Mouse (Mus musculus) spleen, postnatal 36 days (tissue): ENCODE measurements around the gene Tsen34.
"Not testable (repeated sequence)": the region's sequence is repeated elsewhere in the genome, so short reads cannot be mapped to it uniquely, and the experiment has no call there.

Experiments
- DNase-seq, 2 experiments: peaks; one replicate each; pipeline ENCODE4 v3.0.0; 2022; ENCODE audit warnings: low spot score in 2 of 2, mixed read lengths in 1 of 2

The Tsen34 gene

GRCm38 (mm10) chr7:3685400-3686187, 7.1 kb upstream of the Tsen34 start:
- no peak for DNase-seq

GRCm38 (mm10) chr7:3691919-3692318, 744 bp upstream of the Tsen34 start:
- no peak for DNase-seq

DNA sequence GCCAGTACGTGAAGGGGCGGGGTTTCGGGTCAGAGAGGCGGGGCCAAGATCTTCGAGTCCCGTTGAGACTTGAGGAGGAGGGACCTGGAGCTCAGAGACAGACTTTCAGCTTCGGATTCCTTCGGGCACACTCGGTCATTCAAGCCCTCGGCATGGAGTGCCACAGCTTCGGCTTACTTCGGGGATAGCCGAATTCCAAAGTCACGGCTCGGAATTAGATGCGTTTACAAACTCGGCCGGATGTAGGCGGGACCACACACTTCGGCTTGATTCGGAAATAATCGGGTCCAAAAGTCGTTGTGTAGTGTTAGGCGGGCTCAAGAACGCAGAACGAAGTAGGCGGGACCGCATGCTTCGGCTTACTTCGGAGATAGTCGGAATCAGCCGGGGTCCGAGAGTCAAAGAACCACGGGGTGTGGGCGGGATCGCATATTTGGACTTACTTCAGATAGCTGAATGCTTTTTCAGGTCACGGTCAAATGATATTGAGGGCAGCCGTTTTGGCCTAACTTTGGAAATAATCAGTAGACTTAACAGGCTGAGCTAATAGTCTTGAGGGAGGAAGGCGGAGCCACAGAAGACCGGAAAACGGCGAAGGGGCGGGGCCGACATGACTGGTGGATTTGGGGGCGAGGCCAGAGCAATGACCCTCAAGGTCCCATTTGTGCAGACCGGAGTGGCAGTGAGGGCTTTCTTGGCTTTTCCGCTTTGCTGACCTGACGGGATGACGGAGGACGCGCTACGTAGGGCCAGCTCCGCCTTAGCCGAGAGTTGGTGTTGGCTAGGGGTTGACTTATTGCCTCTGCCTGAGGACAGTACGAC, 535 bp downstream of the Tsen34 start, which contains the start of gene Mboat7:
Mboat7 (minus strand) TSS at position 537 of the 822 bp plus-strand sequence.
- DNase-seq, result peak; percentile 96 to 98

DNA sequence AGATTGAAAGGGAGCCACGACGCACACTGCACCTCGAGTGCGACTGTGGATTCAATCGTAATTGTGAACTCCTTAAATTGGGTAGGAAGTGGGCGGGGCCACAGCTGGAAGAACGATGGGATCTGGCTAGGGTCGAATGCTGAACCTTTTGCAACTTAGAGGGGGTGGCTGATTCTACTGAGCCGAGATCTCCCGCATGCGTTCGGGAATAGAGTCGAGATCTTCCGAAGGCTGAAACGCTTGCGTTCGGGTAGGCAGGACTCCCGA, 1.1 kb downstream of the Tsen34 start:
- DNase-seq, result no peak

DNA sequence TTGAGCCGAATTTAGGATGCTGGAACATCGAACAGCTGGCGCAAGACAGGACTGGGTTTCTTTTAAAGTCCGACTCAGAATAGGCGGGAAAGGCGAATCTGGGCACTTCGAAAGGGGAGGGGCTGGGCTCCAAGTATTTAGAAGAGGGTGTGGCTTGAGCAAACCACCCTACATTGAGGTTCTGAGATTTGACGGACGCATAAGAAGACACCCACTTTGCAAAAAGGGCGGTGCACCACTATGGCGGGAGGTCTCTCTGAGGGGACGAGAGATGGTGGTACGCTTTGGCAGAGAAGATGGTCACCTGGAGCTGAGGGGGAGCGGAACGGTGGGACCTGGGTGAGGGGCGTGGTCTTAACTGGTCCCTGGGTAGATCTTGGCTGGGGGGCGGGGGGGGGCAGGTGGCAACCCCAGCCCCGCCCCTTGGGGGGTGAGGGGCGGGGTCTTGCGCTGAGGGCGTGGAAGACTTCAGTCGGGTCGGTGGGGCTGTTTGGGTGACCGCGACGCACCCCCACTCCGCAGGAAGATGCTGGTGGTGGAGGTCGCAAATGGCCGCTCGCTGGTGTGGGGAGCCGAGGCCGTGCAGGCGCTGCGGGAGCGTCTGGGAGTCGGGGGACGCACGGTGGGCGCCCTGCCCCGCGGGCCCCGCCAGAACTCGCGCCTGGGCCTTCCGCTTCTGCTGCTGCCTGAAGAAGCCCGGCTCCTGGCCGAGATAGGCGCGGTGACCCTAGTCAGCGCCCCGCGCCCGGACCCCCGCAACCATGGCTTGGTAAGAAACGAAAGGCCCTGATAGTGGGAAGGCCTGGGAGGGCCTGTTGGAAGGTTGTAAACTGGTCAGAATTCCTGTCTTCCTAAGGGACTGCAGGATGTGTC, 1.6 kb downstream of the Tsen34 start:
- DNase-seq, result peak; percentile 73 to 77

DNA sequence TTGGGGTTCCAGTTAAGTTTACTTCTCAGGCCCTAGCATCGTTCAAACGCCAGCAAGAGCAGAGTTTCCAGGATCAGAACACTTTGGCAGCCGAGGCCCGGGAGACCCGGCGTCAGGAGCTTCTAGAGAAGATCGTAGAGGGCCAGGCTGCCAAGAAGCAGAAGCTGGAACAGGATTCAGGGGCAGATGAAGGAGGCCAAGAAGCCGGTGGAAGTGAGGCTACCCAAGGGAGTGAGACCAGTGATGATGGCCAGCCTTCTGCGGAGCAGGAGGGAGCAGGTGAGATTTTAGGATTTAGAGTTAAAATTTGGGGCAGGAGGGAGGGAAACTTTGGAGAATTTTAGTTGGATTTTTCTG, 2.3 kb downstream of the Tsen34 start:
- not testable (repeated sequence) for DNase-seq

DNA sequence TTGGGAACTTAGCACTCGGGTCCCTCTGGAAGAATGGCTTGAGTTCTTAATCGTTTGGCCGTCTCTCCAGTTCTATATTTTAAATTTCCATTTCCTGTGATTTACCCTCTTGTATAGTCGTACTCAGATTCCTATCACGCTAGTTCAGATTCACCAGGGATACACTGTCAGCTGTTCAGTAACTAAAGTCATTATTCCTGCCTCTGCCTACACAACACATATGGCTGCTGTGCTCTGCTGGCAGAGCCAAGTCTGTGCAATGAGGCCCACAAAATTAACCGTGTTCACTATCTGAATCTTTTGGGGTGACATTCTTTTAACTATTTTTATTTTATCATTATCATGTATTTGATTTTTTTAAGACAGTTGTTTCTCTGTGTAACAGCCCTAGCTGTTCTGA, 5.8 kb downstream of the Tsen34 start:
- no peak for DNase-seq

GRCm38 (mm10) chr7:3703148-3703878, 10.7 kb downstream of the Tsen34 start:
- no peak for DNase-seq

DNA sequence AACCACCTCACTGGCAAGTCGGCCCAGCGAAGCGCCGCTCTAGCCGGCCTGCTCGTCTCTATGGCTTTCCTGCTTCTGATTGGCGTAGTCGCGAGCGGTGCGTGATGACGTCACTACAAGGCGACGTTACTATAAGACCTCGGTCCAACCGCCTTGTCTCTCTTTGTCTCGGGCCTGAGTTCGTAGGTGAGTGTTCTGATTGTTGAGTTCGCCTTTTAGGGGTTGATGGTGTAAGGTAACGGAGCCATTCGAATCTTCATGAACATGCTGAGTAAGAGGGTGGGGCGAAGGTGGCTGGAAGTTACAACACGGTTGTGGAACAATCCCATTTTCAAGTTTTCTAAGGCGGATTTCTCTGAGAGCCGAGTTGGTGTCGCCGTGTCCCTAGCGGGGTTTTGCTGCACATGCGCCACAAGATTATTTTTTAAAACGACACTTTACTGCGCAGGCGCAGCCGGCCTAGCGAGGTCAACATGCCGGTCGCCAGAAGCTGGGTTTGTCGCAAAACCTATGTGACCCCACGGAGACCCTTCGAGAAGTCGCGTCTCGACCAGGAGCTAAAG, 11.3 kb downstream of the Tsen34 start, which contains the start of gene Rps9:
Rps9 (plus strand) TSS at position 115 of the 563 bp plus-strand sequence.
- peak; percentile 95 to 96 for DNase-seq

DNA sequence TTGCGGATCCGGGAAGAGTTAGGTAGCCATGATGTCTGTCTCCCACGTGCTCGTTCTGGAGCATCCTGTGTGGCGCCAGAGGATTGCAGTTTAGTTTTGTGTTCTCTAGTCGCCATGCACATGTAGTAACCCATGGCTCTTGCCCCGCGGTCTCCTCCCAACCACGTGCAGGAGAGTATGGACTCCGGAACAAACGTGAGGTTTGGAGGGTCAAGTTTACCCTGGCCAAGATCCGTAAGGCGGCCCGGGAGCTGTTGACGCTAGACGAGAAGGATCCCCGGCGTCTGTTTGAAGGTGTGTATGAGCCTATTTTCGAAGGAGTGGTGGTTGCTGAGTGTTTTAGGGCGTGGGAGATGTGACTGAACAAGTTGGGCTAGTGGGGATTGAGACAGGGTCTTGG, 11.8 kb downstream of the Tsen34 start:
- no peak for DNase-seq

DNA sequence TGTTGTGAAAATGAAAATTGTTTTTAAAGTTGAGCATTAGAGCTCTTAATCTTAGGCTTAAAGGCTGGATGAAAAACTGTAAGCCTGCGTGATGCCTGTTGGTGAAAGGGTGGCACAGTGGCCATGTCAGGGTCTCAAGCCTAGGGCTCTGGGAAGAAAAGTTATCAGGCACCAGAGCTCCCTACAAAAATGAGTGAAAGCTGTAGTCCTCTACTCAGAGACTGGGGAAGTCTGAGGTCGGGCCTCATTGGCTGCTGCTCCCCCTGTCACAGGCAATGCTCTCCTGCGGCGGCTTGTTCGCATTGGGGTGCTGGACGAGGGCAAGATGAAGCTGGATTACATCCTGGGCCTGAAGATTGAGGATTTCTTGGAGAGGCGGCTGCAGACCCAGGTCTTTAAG, 12.8 kb downstream of the Tsen34 start:
- DNase-seq, result not testable (repeated sequence)

DNA sequence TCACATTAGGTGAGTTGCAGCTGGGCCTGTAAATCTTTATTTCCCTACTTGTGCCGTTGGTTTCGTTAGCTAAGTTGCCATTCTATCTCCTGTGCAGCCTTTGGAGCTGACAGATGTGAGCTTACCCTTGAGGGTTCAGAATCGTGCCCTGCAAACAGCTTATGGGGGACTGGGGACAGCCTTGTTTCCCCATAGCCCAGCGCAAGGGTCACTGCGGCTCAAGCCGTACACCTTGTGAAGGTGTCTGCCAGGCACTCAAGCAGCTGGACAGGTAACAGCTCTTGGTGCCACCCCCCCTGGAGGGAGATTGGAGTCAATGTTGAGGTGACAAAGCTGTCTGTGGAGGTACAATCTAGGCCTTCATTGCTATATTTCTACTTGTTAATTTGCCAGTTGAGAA, 13.2 kb downstream of the Tsen34 start:
- DNase-seq, result no peak

- DNase-seq, result no peak
Measured at GRCm38 (mm10) chr7:3706343-3706934, 13.8 kb downstream of the Tsen34 start.

GRCm38 (mm10) chr7:3707027-3707426, 14.4 kb downstream of the Tsen34 start:
- peak; percentile 59 to 66 for DNase-seq

GRCm38 (mm10) chr7:3707568-3708413, 15.1 kb downstream of the Tsen34 start:
- no peak for DNase-seq

GRCm38 (mm10) chr7:3708447-3708980, 15.9 kb downstream of the Tsen34 start:
- DNase-seq, result not testable (repeated sequence)

- no peak for DNase-seq
Measured at GRCm38 (mm10) chr7:3709000-3709399, 16.3 kb downstream of the Tsen34 start.

DNA sequence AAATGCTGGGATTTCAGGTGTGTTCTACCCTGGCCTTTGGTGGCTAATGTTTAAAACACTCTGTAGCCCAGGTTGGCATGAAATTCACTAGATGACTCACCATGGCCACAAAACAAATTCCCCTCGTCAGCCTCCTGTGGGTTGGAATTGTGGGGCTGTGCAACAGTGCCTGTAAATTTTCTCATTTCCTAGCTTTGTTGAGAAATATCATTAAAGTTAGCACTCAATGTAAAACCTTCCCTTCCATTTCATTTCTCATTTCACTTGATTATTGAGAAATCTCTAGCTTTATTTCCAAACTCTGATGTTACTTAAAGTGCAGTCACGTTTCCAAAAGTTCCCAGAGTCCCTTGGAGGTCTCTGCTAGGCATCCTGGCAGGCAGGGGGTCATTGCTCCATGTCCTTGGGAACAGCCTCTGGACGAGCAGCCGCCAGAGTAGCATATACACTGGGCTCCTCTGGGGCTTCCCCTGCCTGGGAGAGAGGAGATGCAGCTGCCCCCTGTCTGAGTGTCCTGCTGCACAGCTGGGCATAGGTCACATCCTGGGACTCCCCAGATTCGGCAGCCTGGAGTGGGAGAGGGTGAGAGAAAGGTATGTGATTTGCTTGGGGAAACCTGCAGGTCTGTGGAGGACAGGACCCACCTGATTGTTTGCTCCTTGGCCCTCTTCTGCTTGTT, 19.7 kb downstream of the Tsen34 start:
- DNase-seq, result no peak

DNA sequence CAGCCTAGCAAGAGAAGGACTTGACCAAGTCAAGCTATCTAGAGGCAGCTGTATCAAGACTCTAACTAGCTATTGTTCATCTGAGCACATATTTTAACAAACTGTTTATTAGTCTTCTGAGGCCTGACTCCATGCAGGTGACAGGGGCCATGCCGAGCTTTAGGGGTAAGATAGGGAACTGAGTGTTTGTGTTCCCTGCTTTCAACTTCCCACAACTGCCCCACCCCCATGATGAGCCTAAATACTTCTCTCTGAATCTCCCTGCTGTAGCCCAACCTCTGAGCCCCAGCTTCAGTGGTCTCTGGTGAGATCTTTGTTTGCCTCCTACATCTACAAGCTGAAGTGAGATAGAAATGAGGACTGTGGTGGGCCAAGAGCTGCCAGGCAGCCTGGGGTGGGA, 22.6 kb downstream of the Tsen34 start:
- no peak for DNase-seq
